Mouse (Mus musculus) embryonic fibroblast, embryonic 13.5 days (primary cell): ENCODE results near the gene H2-M10.2. TPM values are rescaled to one million over a fixed set of nuclear protein-coding genes. Genes with fewer than 3 reads are reported as not detected.
"Not testable (repeated sequence)": the region's sequence is repeated elsewhere in the genome, so short reads cannot be mapped to it uniquely, and the experiment has no call there.

Source experiments
- H3K27ac ChIP-seq: 2 replicates; pipeline ENCODE4 v1.5.1; 2012; ENCODE audit warnings: low read length, control low read depth, inconsistent platforms; ENCODE audit not compliant: insufficient read depth
- H3K4me1 ChIP-seq: 2 replicates; pipeline ENCODE4 v1.6.1; 2011; ENCODE audit warnings: low read length; ENCODE audit not compliant: control insufficient read depth, insufficient read depth
- H3K4me3 ChIP-seq: 2 replicates; pipeline ENCODE4 v1.5.1; 2011; ENCODE audit warnings: mild to moderate bottlenecking, control low read depth, low read length; ENCODE audit not compliant: insufficient read depth
- CTCF ChIP-seq: IDR thresholded peaks from 2 replicates; pipeline ENCODE4 v1.5.1; 2011; ENCODE audit warnings: mild to moderate bottlenecking, control low read depth, low read length, moderate library complexity, borderline replicate concordance; ENCODE audit not compliant: insufficient read depth
- POLR2A ChIP-seq: IDR thresholded peaks from 2 replicates; pipeline ENCODE4 v1.6.1; 2011; ENCODE audit warnings: low read depth, mild to moderate bottlenecking, control low read depth, low read length, moderate library complexity
- polyA plus RNA-seq: library from polyadenylated mRNA; stranded (reverse); fragments of >200 nt; gene quantifications from 2 replicates; pipeline ENCODE4 v1.2.4, GENCODE M21; 2011; ENCODE audit warnings: low read depth; ENCODE audit not compliant: missing spikeins, insufficient read length

Gene H2-M10.2
- polyA plus RNA-seq, 1 experiment, result not detected

DNA sequence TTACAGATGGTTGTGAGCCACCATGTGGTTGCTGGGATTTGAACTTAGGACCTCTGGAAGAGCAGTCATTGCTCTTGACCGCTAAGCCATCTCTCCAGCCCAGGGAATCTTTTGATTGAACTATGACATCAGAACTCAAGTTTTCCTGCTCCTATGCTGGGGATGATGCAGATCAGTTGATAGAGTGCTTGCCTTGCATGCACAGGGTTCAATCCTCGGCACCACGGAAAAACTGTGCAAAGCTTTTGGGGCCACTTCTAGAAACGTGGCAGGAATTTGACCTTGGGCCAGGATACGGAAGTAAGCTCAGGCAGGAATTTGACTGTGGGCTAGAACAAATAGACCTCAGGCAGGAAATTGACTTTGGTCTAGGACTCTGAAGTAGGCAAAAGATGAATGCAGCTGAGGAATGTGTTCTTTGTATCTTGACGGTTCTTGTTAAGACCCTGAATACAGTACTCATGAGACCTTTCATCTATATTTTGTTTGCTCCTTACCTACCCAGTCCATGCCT is 33.1 kb downstream of the H2-M10.2 start:
- no peak overlapping the region for H3K27ac ChIP-seq
- H3K4me3 ChIP-seq, result no peak overlapping the region
- H3K4me1 ChIP-seq, result no peaks in the 10 kb centered on the region
- TF ChIP-seq CTCF (no peak), POLR2A (no peak)

GRCm38 (mm10) chr17:36252250-36252876 is 33.9 kb downstream of the H2-M10.2 start:
- peak overlapping the region; percentile 13; the same call in 1 of the 2 replicates for H3K4me3 ChIP-seq
- no peaks in the 10 kb centered on the region for H3K4me1 ChIP-seq
- TF ChIP-seq CTCF (no peak), POLR2A (no peak)
- no peak overlapping the region for H3K27ac ChIP-seq

DNA sequence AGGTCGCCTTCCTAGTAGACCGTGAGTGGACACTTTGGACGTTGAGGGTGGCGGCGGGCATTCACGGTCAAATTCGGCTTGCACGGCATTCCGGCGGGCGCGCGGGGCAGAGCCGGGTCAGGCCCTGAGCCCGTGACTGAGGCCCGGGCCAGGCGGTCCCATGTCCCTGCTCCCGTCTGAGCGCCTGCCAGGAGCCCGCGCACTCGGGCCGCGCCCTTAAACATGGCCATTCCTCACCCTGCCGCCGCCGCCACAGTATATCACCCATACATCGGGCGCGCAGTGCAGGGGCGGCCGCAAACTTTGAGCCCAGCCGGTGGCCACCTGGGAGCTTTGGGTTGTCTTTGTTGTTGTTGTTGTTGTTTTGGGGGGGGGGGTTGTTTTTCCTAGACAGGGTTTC is 37.4 kb downstream of the H2-M10.2 start:
- Histone ChIP-seq H3K4me1 (no peaks in the 10 kb centered on the region), H3K27ac (no peak overlapping the region), H3K4me3 (no peak overlapping the region)
- TF ChIP-seq CTCF (no peak), POLR2A (no peak)

DNA sequence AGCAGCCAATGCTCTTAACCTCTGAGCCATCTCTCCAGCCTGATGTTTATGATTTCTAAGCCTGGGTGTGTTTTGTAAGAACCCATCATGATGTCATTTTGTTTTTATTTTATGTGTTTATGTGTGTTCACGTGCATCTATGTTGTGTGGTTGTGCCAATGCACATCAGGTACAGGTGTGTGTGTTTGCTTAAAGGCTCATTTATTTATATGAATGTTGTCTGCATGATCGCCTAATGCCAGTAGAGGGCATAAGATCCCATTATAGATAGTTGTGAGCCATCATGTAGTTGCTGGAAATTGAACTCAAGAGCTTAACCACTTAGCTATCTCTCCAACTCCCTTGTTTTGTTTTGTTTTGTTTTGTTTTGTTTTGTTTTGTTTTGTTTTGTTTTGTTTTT is 40.5 kb downstream of the H2-M10.2 start:
- no peak overlapping the region for H3K27ac ChIP-seq
- H3K4me1 ChIP-seq, result no peaks in the 10 kb centered on the region
- no peak overlapping the region for H3K4me3 ChIP-seq
- TF ChIP-seq CTCF (no peak), POLR2A (no peak)

- TF ChIP-seq CTCF (no peak), POLR2A (no peak)
- Histone ChIP-seq H3K4me3 (no peak overlapping the region), H3K27ac (no peak overlapping the region), H3K4me1 (no peaks in the 10 kb centered on the region)
Observed at GRCm38 (mm10) chr17:36244031-36244430, 42.3 kb downstream of the H2-M10.2 start.

GRCm38 (mm10) chr17:36240637-36241213 is 45.6 kb downstream of the H2-M10.2 start:
- Histone ChIP-seq H3K4me1 (no peaks in the 10 kb centered on the region), H3K27ac (no peak overlapping the region), H3K4me3 (no peak overlapping the region)
- no peak for TF ChIP-seq POLR2A
- no peak for TF ChIP-seq CTCF

DNA sequence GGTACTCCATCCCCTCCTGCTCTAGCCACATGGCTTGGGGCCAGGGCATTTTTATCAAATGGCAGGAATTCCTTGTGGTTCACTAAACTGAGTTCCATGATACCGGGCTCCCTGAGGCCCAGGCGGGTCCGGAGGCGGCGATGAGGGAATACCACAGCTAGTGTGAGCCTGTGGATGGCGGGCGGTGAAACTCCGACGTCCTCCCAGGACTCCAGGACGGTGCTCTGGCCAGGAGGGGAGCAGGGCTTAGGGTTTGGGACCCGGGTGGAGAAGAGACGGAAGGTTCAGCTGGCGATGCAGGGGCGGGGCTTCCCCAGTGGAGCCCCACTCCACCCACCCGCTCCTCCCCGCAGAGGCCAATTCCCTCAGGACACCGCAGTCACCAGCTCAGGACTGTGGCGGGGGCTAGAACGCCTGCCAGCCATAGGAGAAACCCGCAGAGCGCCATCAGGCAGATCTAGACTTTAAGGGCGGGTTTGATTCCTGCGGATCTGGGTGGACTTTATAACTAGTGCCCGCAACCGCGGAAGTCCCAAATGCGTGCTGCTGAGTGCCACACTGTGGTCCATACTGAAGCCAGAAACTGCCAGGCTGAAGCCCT is 48.9 kb downstream of the H2-M10.2 start:
- Histone ChIP-seq H3K4me1 (no peaks in the 10 kb centered on the region), H3K27ac (0 out of 2 replicates have a peak overlapping the region, but pooled peaks have one; percentile 14), H3K4me3 (peak overlapping the region; percentile 34)
- TF ChIP-seq CTCF, result no peak
- 0 out of 2 replicates have a peak, but pooled peaks have one; percentile 33 for TF ChIP-seq POLR2A

DNA sequence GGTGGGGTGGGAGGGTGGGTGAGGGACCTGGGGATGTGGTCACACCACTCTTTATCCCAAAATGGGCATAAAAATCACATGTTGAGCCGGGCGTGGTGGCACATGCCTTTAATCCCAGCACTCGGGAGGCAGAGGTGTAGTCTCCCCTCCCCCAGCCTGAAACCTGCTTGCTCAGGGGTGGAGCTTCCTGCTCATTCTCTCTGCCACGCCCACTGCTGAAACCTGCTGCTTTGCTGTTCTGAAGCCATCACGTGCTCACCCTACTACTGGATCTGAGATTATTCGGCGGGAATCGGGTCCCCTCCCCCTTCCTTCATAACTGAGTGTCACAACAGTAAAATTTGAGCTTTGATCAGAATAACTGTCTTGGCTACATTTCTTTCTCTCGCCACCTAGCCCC is 51.0 kb downstream of the H2-M10.2 start:
- not testable (repeated sequence) for H3K4me1 ChIP-seq, H3K27ac ChIP-seq, H3K4me3 ChIP-seq

Other genes starting within 250 kb of the H2-M10.2 start
- gene H2-T22, start 243.7 kb downstream of the H2-M10.2 start, polyA plus RNA-seq, result 50.4 and 54.1 TPM in 2 replicates
- not detected in 2 replicates for gene Gm6034, start 243.5 kb downstream of the H2-M10.2 start, polyA plus RNA-seq
- not detected in 2 replicates for gene Gm11127, start 228.1 kb downstream of the H2-M10.2 start, polyA plus RNA-seq
- gene Gm19684, start 164.8 kb downstream of the H2-M10.2 start, polyA plus RNA-seq, result not detected in 2 replicates
- not detected in 2 replicates for gene Gm7030, start 157.1 kb downstream of the H2-M10.2 start, polyA plus RNA-seq
- gene Gm8909, start 118.0 kb downstream of the H2-M10.2 start, polyA plus RNA-seq, result not detected in 2 replicates
- not detected in 2 replicates for gene H2-T3, start 96.2 kb downstream of the H2-M10.2 start, polyA plus RNA-seq
- gene Rpp21, start 28.4 kb downstream of the H2-M10.2 start, polyA plus RNA-seq, result 19.5 and 20.3 TPM in 2 replicates
- 13.2 and 13.8 TPM in 2 replicates for gene Trim39, start 14.2 kb downstream of the H2-M10.2 start, polyA plus RNA-seq
- gene H2-M10.1, start 39.7 kb upstream of the H2-M10.2 start, polyA plus RNA-seq, result not detected in 2 replicates
- not detected in 2 replicates for gene H2-M10.3, start 81.9 kb upstream of the H2-M10.2 start, polyA plus RNA-seq
- gene H2-M10.4, start 175.8 kb upstream of the H2-M10.2 start, polyA plus RNA-seq, result not detected in 2 replicates